Mouse (Mus musculus): ENCODE data around the gene Fam172a. TPM values are rescaled to one million over a fixed set of nuclear protein-coding genes. Genes with fewer than 3 reads are reported as not detected.

Fam172a gene
- total and polyA plus RNA-seq, 2 experiments from 2014 or later, result 22.1 to 37.6 TPM

GRCm38 (mm10) chr13:78196236-78196796, 494.5 kb downstream of the Fam172a start:
- WGBS, result 20% methylated on average over 7 of the region's 7 CpGs
- Histone ChIP-seq H3K4me2 (ENCODE audit: low read depth, low read length) (peak overlapping the region; percentile 87), H3K27ac (peak overlapping the region; percentile 98; the same call in 1 of the 2 replicates), H3K4me3 (ENCODE audit: low read length) (peak overlapping the region; percentile 94), H3K27me3 (ENCODE audit: insufficient read depth, low read length) (no peaks in the 10 kb centered on the region), H3K9me3 (ENCODE audit: low read length) (no peaks in the 10 kb centered on the region), H3K36me3 (ENCODE audit: insufficient read depth, low read length) (no peaks in the 10 kb centered on the region), H3K4me1 (ENCODE audit: insufficient read depth, low read length) (no peaks in the 10 kb centered on the region), H3K9ac (replicated peaks; ENCODE audit: low read length) (peak overlapping the region; percentile 87; the same call in 1 of the 2 replicates)
- TF ChIP-seq CTCF (IDR thresholded peaks at IDR 0.05; ENCODE audit: low read depth), result no peak
- DNase-seq (ENCODE audit: low spot score) (no peak), ATAC-seq (no peak)

DNA sequence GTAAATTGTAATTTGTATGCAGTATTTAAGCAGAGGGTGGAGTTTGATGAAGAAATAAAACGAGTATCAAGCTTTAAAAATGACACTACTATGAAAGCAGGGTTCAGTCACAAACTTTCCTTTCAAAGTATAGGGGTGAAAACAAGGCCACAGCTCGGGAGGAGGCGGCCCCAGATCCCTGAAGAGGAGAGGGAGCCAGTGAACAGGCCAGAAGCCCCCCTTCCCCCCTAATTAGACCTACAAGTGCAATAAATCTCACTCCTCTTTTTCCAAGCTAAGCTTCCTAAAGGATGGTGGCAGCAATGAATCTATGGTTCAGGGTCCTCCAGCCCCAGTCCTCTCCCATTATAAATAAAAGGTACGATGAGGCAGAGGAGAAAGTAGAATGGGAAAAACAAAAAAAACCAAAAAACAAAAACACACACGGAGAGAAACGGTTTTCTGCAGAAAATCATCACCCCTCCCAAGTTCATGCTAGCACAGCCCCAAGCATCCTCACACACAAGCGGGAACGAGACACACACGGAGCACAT, 495.5 kb downstream of the Fam172a start:
- H3K4me3 ChIP-seq (ENCODE audit: low read length), result peak overlapping the region; percentile 94
- H3K27ac ChIP-seq, result peak overlapping the region; percentile 98
- H3K4me1 ChIP-seq (ENCODE audit: insufficient read depth, low read length), result no peaks in the 10 kb centered on the region
- ATAC-seq, result no peak
- peak overlapping the region; percentile 99 for H3K9ac ChIP-seq (replicated peaks; ENCODE audit: low read length)
- DNase-seq (ENCODE audit: low spot score), result peak; percentile 54
- H3K4me2 ChIP-seq (ENCODE audit: low read depth, low read length), result peak overlapping the region; percentile 87
- no peak for TF ChIP-seq CTCF (IDR thresholded peaks at IDR 0.05; ENCODE audit: low read depth)
- under 1% methylated on average over 9 of the region's 9 CpGs for WGBS
- no peaks in the 10 kb centered on the region for H3K36me3 ChIP-seq (ENCODE audit: insufficient read depth, low read length)
- no peaks in the 10 kb centered on the region for H3K9me3 ChIP-seq (ENCODE audit: low read length)
- no peaks in the 10 kb centered on the region for H3K27me3 ChIP-seq (ENCODE audit: insufficient read depth, low read length)

- 0% methylated on average over 31 of the region's 33 CpGs for WGBS
- Histone ChIP-seq H3K36me3 (ENCODE audit: insufficient read depth, low read length) (no peaks in the 10 kb centered on the region), H3K9ac (replicated peaks; ENCODE audit: low read length) (peak overlapping the region; percentile 99), H3K4me1 (ENCODE audit: insufficient read depth, low read length) (no peaks in the 10 kb centered on the region), H3K9me3 (ENCODE audit: low read length) (no peaks in the 10 kb centered on the region), H3K4me2 (ENCODE audit: low read depth, low read length) (peak overlapping the region; percentile 87), H3K27me3 (ENCODE audit: insufficient read depth, low read length) (no peaks in the 10 kb centered on the region), H3K27ac (peak overlapping the region; percentile 98), H3K4me3 (ENCODE audit: low read length) (peak overlapping the region; percentile 94)
- DNase-seq (ENCODE audit: low spot score) (peak; percentile 51), ATAC-seq (no peak)
- no peak for TF ChIP-seq CTCF (IDR thresholded peaks at IDR 0.05; ENCODE audit: low read depth)
Observed at GRCm38 (mm10) chr13:78197819-78198390, 496.1 kb downstream of the Fam172a start.

DNA sequence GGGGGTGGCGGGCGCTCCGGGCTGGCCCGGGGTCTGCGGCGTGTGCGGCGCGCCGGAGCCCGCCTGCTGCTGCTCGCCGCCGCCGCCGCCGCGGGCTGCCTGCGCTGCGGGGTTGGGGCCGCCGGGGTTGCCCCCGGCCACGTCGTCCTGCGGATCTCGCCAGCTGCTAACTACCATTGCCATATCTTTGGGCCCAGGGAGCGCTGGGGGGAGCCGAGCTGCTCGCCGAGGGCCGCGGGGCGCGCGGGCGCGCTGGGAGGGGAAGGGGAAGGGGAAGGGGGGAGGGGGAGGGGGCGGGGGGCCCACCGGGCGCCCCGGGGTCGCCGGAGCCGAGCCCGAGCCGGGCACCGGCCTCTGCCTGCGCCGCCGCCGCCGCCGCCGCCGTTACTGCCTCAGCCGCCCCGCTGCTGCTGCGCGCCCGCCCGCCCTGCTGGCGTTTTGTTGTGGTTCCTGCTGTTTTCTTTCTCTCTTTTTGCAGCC, 496.6 kb downstream of the Fam172a start:
- peak overlapping the region; percentile 94 for H3K4me3 ChIP-seq (ENCODE audit: low read length)
- peak; percentile 47 for DNase-seq (ENCODE audit: low spot score)
- no peak for TF ChIP-seq CTCF (IDR thresholded peaks at IDR 0.05; ENCODE audit: low read depth)
- H3K9ac ChIP-seq (replicated peaks; ENCODE audit: low read length), result peak overlapping the region; percentile 99
- WGBS, result under 1% methylated on average over 46 of the region's 63 CpGs
- H3K9me3 ChIP-seq (ENCODE audit: low read length), result no peaks in the 10 kb centered on the region
- H3K4me2 ChIP-seq (ENCODE audit: low read depth, low read length), result peak overlapping the region; percentile 87
- H3K27me3 ChIP-seq (ENCODE audit: insufficient read depth, low read length), result no peaks in the 10 kb centered on the region
- H3K27ac ChIP-seq, result peak overlapping the region; percentile 98
- no peaks in the 10 kb centered on the region for H3K36me3 ChIP-seq (ENCODE audit: insufficient read depth, low read length)
- no peak for ATAC-seq
- no peaks in the 10 kb centered on the region for H3K4me1 ChIP-seq (ENCODE audit: insufficient read depth, low read length)

- under 1% methylated on average over 61 of the region's 92 CpGs for WGBS
- TF ChIP-seq CTCF (IDR thresholded peaks at IDR 0.05; ENCODE audit: low read depth), result no peak
- no peaks in the 10 kb centered on the region for H3K9me3 ChIP-seq (ENCODE audit: low read length)
- peak overlapping the region; percentile 87 for H3K4me2 ChIP-seq (ENCODE audit: low read depth, low read length)
- no peaks in the 10 kb centered on the region for H3K27me3 ChIP-seq (ENCODE audit: insufficient read depth, low read length)
- H3K4me1 ChIP-seq (ENCODE audit: insufficient read depth, low read length), result no peaks in the 10 kb centered on the region
- peak overlapping the region; percentile 94 for H3K4me3 ChIP-seq (ENCODE audit: low read length)
- no peaks in the 10 kb centered on the region for H3K36me3 ChIP-seq (ENCODE audit: insufficient read depth, low read length)
- peak overlapping the region; percentile 99 for H3K9ac ChIP-seq (replicated peaks; ENCODE audit: low read length)
- ATAC-seq, result peak; percentile 13
- H3K27ac ChIP-seq, result peak overlapping the region; percentile 98
- peak; percentile 78 for DNase-seq (ENCODE audit: low spot score)
Observed at GRCm38 (mm10) chr13:78198871-78199641, 497.2 kb downstream of the Fam172a start.

GRCm38 (mm10) chr13:78199642-78200160, 497.9 kb downstream of the Fam172a start, which contains the start of gene Nr2f1:
TSS of gene Nr2f1 (minus strand) at chr13:78199757.
- WGBS, result 0% methylated on average over 14 of the region's 14 CpGs
- no peaks in the 10 kb centered on the region for H3K27me3 ChIP-seq (ENCODE audit: insufficient read depth, low read length)
- DNase-seq (ENCODE audit: low spot score), result no peak
- peak within 1 kb of the TSS; percentile 87 for H3K4me2 ChIP-seq (ENCODE audit: low read depth, low read length)
- no peak for TF ChIP-seq CTCF (IDR thresholded peaks at IDR 0.05; ENCODE audit: low read depth)
- H3K4me1 ChIP-seq (ENCODE audit: insufficient read depth, low read length), result no peaks in the 10 kb centered on the region
- peak within 1 kb of the TSS; percentile 99 for H3K9ac ChIP-seq (replicated peaks; ENCODE audit: low read length)
- no peaks in the 10 kb centered on the region for H3K9me3 ChIP-seq (ENCODE audit: low read length)
- no peak for ATAC-seq
- H3K36me3 ChIP-seq (ENCODE audit: insufficient read depth, low read length), result no peaks in the 10 kb centered on the region
- H3K27ac ChIP-seq, result peak within 1 kb of the TSS; percentile 98
- peak within 1 kb of the TSS; percentile 94 for H3K4me3 ChIP-seq (ENCODE audit: low read length)
